Mouse (Mus musculus): ENCODE data around the gene Lrrc55. TPM values are rescaled to one million over a fixed set of nuclear protein-coding genes. Genes with fewer than 3 reads are reported as not detected.

The Lrrc55 gene
- total RNA-seq, 4 experiments from 2014 or later, result 31.0 to 44.8 (median 36.6) TPM

GRCm38 (mm10) chr2:85172071-85172762, 24.8 kb downstream of the Lrrc55 start:
- no peak for DNase-seq (ENCODE audit: low spot score in 2 of 2)

GRCm38 (mm10) chr2:85168327-85168726, 28.7 kb downstream of the Lrrc55 start:
- no peak for DNase-seq (ENCODE audit: low spot score in 2 of 2)

- no peak for DNase-seq (ENCODE audit: low spot score in 2 of 2)
Measured at GRCm38 (mm10) chr2:85167624-85168023, 29.4 kb downstream of the Lrrc55 start.

GRCm38 (mm10) chr2:85163311-85164047, 33.5 kb downstream of the Lrrc55 start:
- no peak for DNase-seq (ENCODE audit: low spot score in 2 of 2)

GRCm38 (mm10) chr2:85161638-85162093, 35.3 kb downstream of the Lrrc55 start:
- no peak for DNase-seq (ENCODE audit: low spot score in 2 of 2)

GRCm38 (mm10) chr2:85160901-85161637, 35.9 kb downstream of the Lrrc55 start:
- no peak for DNase-seq (ENCODE audit: low spot score in 2 of 2)

- DNase-seq (ENCODE audit: low spot score in 2 of 2), result no peak
Measured at GRCm38 (mm10) chr2:85157382-85157781, 39.6 kb downstream of the Lrrc55 start.

GRCm38 (mm10) chr2:85156136-85156535, 40.9 kb downstream of the Lrrc55 start:
- no peak for DNase-seq (ENCODE audit: low spot score in 2 of 2)

GRCm38 (mm10) chr2:85155334-85155733, 41.7 kb downstream of the Lrrc55 start:
- no peak for DNase-seq (ENCODE audit: low spot score in 2 of 2)

- DNase-seq (ENCODE audit: low spot score in 2 of 2), result peak in 1 of 2 experiments; percentile 21
Measured at GRCm38 (mm10) chr2:85151233-85151632, 45.8 kb downstream of the Lrrc55 start.

GRCm38 (mm10) chr2:85150373-85150772, 46.6 kb downstream of the Lrrc55 start:
- no peak for DNase-seq (ENCODE audit: low spot score in 2 of 2)

GRCm38 (mm10) chr2:85147481-85147880, 49.5 kb downstream of the Lrrc55 start:
- no peak for DNase-seq (ENCODE audit: low spot score in 2 of 2)

GRCm38 (mm10) chr2:85145346-85145745, 51.7 kb downstream of the Lrrc55 start:
- peak in 1 of 2 experiments; percentile 19 for DNase-seq (ENCODE audit: low spot score in 2 of 2)

GRCm38 (mm10) chr2:85144908-85145307, 52.1 kb downstream of the Lrrc55 start:
- DNase-seq (ENCODE audit: low spot score in 2 of 2), result no peak

GRCm38 (mm10) chr2:85140833-85141232, 56.2 kb downstream of the Lrrc55 start:
- DNase-seq (ENCODE audit: low spot score in 2 of 2), result no peak

- no peak for DNase-seq (ENCODE audit: low spot score in 2 of 2)
Measured at GRCm38 (mm10) chr2:85139846-85140245, 57.2 kb downstream of the Lrrc55 start.

- no peak for DNase-seq (ENCODE audit: low spot score in 2 of 2)
Measured at GRCm38 (mm10) chr2:85139393-85139792, 57.6 kb downstream of the Lrrc55 start.

- no peak for DNase-seq (ENCODE audit: low spot score in 2 of 2)
Measured at GRCm38 (mm10) chr2:85138143-85138542, 58.9 kb downstream of the Lrrc55 start.

GRCm38 (mm10) chr2:85137601-85138140, 59.3 kb downstream of the Lrrc55 start:
- DNase-seq (ENCODE audit: low spot score in 2 of 2), result no peak

- DNase-seq (ENCODE audit: low spot score in 2 of 2), result no peak
Measured at GRCm38 (mm10) chr2:85136831-85137520, 60.0 kb downstream of the Lrrc55 start.

- no peak for DNase-seq (ENCODE audit: low spot score in 2 of 2)
Measured at GRCm38 (mm10) chr2:85136089-85136488, 60.9 kb downstream of the Lrrc55 start, which contains the start of gene Aplnr. Gene Aplnr (plus strand): TSS chr2:85136225.

Data from left cerebral cortex, adult 8-10 months (tissue).